9 mouse cellular contexts compared by ENCODE assay signal in genomic region chr10:89630052-89630451, GRCm38 (mm10). TPM values are rescaled to one million over a fixed set of nuclear protein-coding genes. Genes with fewer than 3 reads are reported as not detected.
DNase-seq lines count a peak whose midpoint lies in the region; ATAC-seq and TF ChIP-seq lines count a peak whose summit lies in the region.
"Had no signal": no experiment of that assay in that cellular context is flagged by ENCODE, and none has a peak within 500 bp of the region (broad histone marks: within the 10 kb centered on the region; RNA-seq: fewer than 3 reads in every experiment).

No protein-coding gene starts in this region.

- H3K4me3 ChIP-seq in hindbrain, embryonic 12.5 days, result no peak overlapping the region
- no peak overlapping the region for H3K4me3 ChIP-seq in midbrain, postnatal 0 days (ENCODE audit: low read depth, low read length)
- H3K4me3 ChIP-seq: megakaryocyte, embryonic 14.5 days had no signal

- no peaks in the 10 kb centered on the region for H3K36me3 ChIP-seq in hindbrain, embryonic 12.5 days
- 0 out of 2 replicates have a peak, but pooled peaks cover 2% of the 10 kb centered on the region for H3K36me3 ChIP-seq in midbrain, postnatal 0 days (ENCODE audit: insufficient read depth, low read length)

- H3K9ac ChIP-seq in hindbrain, embryonic 12.5 days, result no peak overlapping the region
- H3K9ac ChIP-seq in midbrain, postnatal 0 days (replicated peaks; ENCODE audit: low read length, poor library complexity, severe bottlenecking), result no peak overlapping the region

- H3K4me1 ChIP-seq in hindbrain, embryonic 12.5 days, result no peaks in the 10 kb centered on the region
- no peaks in the 10 kb centered on the region for H3K4me1 ChIP-seq in midbrain, postnatal 0 days (ENCODE audit: insufficient read depth, low read length)

- DNase-seq in layer of hippocampus, adult 11-12 months (ENCODE audit: low spot score), result peak; percentile 63
- no peak for DNase-seq in layer of hippocampus, postnatal 36 days
- DNase-seq in MEL-GATA-1-ER (ENCODE audit: extremely low read depth, low read depth), result peak; percentile 54
- peak; percentile 84 for DNase-seq in embryo, embryonic 11 days
- peak; percentile 79 for DNase-seq in left cerebral cortex, postnatal 14 days (ENCODE audit: low spot score in 2 of 2)
- DNase-seq in midbrain, postnatal 0 days (ENCODE audit: low spot score), result peak; percentile 92
- no peak for DNase-seq in spleen, postnatal 14 days (ENCODE audit: low spot score in 2 of 2)

- ATAC-seq in hindbrain, embryonic 12.5 days (ENCODE audit: low FRiP score), result peak; percentile 80
- peak; percentile 75 for ATAC-seq in midbrain, postnatal 0 days (ENCODE audit: low FRiP score)

- H3K27ac ChIP-seq in hindbrain, embryonic 12.5 days, result no peak overlapping the region
- no peak overlapping the region for H3K27ac ChIP-seq in midbrain, postnatal 0 days (ENCODE audit: low read depth, low read length)

- WGBS in hindbrain, embryonic 12.5 days, result 33% methylated on average over 3 of the region's 3 CpGs
- WGBS in midbrain, postnatal 0 days, result 28% methylated on average over 3 of the region's 3 CpGs

- no peaks in the 10 kb centered on the region for H3K27me3 ChIP-seq in hindbrain, embryonic 12.5 days
- no peaks in the 10 kb centered on the region for H3K27me3 ChIP-seq in midbrain, postnatal 0 days (ENCODE audit: insufficient read depth, low read length)
- H3K27me3 ChIP-seq: megakaryocyte, embryonic 14.5 days had no signal

- no peak overlapping the region for H3K4me2 ChIP-seq in hindbrain, embryonic 12.5 days (replicated peaks)
- H3K4me2 ChIP-seq in midbrain, postnatal 0 days (ENCODE audit: low read depth, low read length, poor library complexity, severe bottlenecking), result no peak overlapping the region

- peak; percentile 86 for TF ChIP-seq CTCF in midbrain, postnatal 0 days (IDR thresholded peaks at IDR 0.05)

- H3K9me3 ChIP-seq in hindbrain, embryonic 12.5 days (replicated peaks), result no peaks in the 10 kb centered on the region
- no peaks in the 10 kb centered on the region for H3K9me3 ChIP-seq in midbrain, postnatal 0 days (ENCODE audit: low read length)

- intact Hi-C loops in left cerebral cortex, postnatal 14 days (cut with DNase I), result loop anchor here (1.0 to 2.0 kb wide), 2 partner anchors 168 to 303 kb away; no protein-coding TSS in a partner anchor

RNA-seq across cellular contexts. Expression of gene Slc17a8, which starts 9.0 kb away (rescaled TPM):
- 1 to 10 TPM; 3.2 to 3.9 TPM for total RNA-seq in layer of hippocampus, postnatal 36 days (2021)
- polyA plus RNA-seq in hindbrain, embryonic 12.5 days (2016; fragmentation: Nextera tagmentation; extraction: Ambion mirVana), result 2.0 and 2.6 TPM in 2 replicates
- total RNA-seq in left cerebral cortex, postnatal 14 days (2021), result 1 to 10 TPM; 4.6 to 5.1 TPM
- total RNA-seq in midbrain, postnatal 0 days (2014; rRNA removed), result 1.9 and 3.7 TPM in 2 replicates
- 0.76 and 0.93 TPM in 2 replicates for polyA plus RNA-seq in midbrain, postnatal 0 days (2015; fragmentation: Nextera tagmentation; extraction: Ambion mirVana)

RNA-seq across cellular contexts. Expression of gene Scyl2, which starts 56.0 kb away (rescaled TPM):
- 10 to 100 TPM; 27.2 to 28.0 TPM for total RNA-seq in layer of hippocampus, postnatal 36 days (2021)
- polyA plus RNA-seq in hindbrain, embryonic 12.5 days (2016; fragmentation: Nextera tagmentation; extraction: Ambion mirVana), result 11.8 and 15.7 TPM in 2 replicates
- total RNA-seq in left cerebral cortex, postnatal 14 days (2021), result 10 to 100 TPM; 33.0 to 33.5 TPM
- 35.6 and 45.4 TPM in 2 replicates for total RNA-seq in midbrain, postnatal 0 days (2014; rRNA removed)
- 5.8 and 7.0 TPM in 2 replicates for polyA plus RNA-seq in midbrain, postnatal 0 days (2015; fragmentation: Nextera tagmentation; extraction: Ambion mirVana)

Comparison
In these comparisons a context has a peak if more than half of its experiments do, and no peak if none do; other contexts are left out.
1. DNase-seq: peak in layer of hippocampus, adult 11-12 months (single experiment), MEL-GATA-1-ER (single experiment), embryo, embryonic 11 days (single experiment), left cerebral cortex, postnatal 14 days (2 of 2) and midbrain, postnatal 0 days (single experiment); none in layer of hippocampus, postnatal 36 days (0 of 2) and spleen, postnatal 14 days (0 of 2).